Mouse (Mus musculus): ENCODE measurements around the gene Smim12. TPM values are rescaled to one million over a fixed set of nuclear protein-coding genes. Genes with fewer than 3 reads are reported as not detected.

Gene Smim12
- total and polyA plus RNA-seq, 3 experiments = 30.9 to 33.6 (median 31.3) TPM

DNA sequence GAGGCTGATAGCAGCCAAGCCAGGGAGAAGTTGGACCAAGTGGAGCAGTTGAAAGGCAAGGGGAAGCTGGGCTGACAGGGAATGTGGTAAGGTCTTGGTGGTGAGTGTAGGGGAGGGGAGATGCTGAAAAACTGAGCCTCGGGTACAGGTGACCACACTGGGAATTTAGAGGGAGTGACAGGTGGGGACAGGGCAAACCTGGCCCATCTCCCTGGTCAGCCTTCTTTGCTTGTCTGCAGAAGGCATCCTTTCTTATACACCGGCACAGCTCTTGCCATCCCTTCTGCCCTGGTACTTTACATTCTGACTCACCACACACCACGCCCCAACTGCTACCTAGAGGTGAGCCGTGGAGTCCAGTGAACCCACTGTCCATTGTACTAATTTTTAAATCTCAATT lies 19.8 kb upstream of the Smim12 start:
- Histone ChIP-seq H3K36me3 (replicated peaks in 1 of 2; ENCODE audit: control insufficient read depth in 1 of 2, insufficient read depth in 1 of 2, low read length in 1 of 2) (no peaks in the 10 kb centered on the region), H3K27me3 (replicated peaks) (peaks cover 52% of the 10 kb centered on the region), H3K9ac (ENCODE audit: insufficient read depth, low read depth) (no peak overlapping the region), H3K9me3 (replicated peaks; ENCODE audit: low read length) (peaks cover 7% of the 10 kb centered on the region), H3K27ac (ENCODE audit: insufficient read depth, low read depth) (no peak overlapping the region), H3K79me2 (replicated peaks; ENCODE audit: control insufficient read depth, extremely low read depth, insufficient read depth, poor library complexity, severe bottlenecking) (no peaks in the 10 kb centered on the region), H3K4me1 (ENCODE audit: control insufficient read depth in 1 of 2, insufficient read depth in 2 of 2) (peaks cover 2 to 6% of the 10 kb centered on the region in 2 experiments; a peak in 2 of 4 replicates), H3K4me2 (ENCODE audit: insufficient read depth, low read depth, poor library complexity, severe bottlenecking) (no peak overlapping the region), H3K4me3 (replicated peaks in 1 of 3; ENCODE audit: low read depth in 2 of 3, low read length in 2 of 3, poor library complexity in 1 of 3) (no peak overlapping the region)
- no peak for TF ChIP-seq MAZ (IDR thresholded peaks at IDR 0.05; ENCODE audit: low read depth, low read length)
- no peak for TF ChIP-seq ELF1 (IDR thresholded peaks at IDR 0.05; ENCODE audit: low read depth, low read length)
- no peak for TF ChIP-seq MYC (IDR thresholded peaks at IDR 0.05; ENCODE audit: low read depth, low read length)
- no peak for TF ChIP-seq ZMIZ1 (IDR thresholded peaks at IDR 0.05; ENCODE audit: low read depth, low read length)
- TF ChIP-seq ZNF384 (IDR thresholded peaks at IDR 0.05; ENCODE audit: low read depth, low read length) = no peak
- in situ Hi-C loops (cut with MboI; ENCODE audit: low pct_ligation_motif_present, low pct_unique_long_range_greater_than_20kb, low sequenced_read_pairs) = no loop called here
- DNase-seq (ENCODE audit: extremely low read depth) = no peak
- dilution Hi-C loops (cut with MboI; ENCODE audit: extremely low pct_ligation_motif_present, extremely low pct_unique_long_range_greater_than_20kb, low sequenced_read_pairs) = no loop called here

DNA sequence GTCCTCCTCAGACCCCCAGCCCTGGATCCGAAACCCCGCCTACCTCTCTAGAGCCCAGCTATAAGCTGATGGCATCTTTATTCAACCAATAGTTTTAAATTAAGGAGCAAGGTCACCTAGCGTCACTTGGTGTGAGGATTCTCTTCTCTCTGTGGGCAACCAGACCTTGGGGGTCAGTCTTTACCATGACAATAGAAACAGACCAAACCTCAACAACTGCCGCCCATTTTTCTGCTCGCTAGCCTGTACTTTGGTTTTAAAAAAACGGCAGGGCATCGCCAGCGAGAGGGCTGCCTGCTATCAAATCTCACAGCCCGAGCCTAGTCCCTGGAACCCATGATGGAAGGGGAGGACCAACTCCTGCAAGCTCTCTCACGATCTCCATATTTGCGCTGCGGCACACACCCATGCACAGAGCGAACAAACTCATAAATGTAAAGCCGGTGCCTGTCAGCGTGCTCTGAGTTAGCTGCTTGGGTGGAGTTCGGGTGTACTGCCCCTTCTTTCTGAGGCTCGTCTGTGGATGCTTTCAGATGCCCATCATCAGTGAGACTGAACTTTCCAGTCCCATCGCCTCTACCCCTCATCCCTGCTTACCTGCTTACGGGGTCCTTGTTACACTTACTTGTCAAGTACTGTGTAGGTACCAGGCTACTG lies 19.0 kb upstream of the Smim12 start:
- no peak overlapping the region for H3K4me3 ChIP-seq (replicated peaks in 1 of 3; ENCODE audit: low read depth in 2 of 3, low read length in 2 of 3, poor library complexity in 1 of 3)
- H3K79me2 ChIP-seq (replicated peaks; ENCODE audit: control insufficient read depth, extremely low read depth, insufficient read depth, poor library complexity, severe bottlenecking) = no peaks in the 10 kb centered on the region
- H3K36me3 ChIP-seq (replicated peaks in 1 of 2; ENCODE audit: control insufficient read depth in 1 of 2, insufficient read depth in 1 of 2, low read length in 1 of 2) = no peaks in the 10 kb centered on the region
- in situ Hi-C loops (cut with MboI; ENCODE audit: low pct_ligation_motif_present, low pct_unique_long_range_greater_than_20kb, low sequenced_read_pairs) (no loop called here), dilution Hi-C loops (cut with MboI; ENCODE audit: extremely low pct_ligation_motif_present, extremely low pct_unique_long_range_greater_than_20kb, low sequenced_read_pairs) (no loop called here)
- H3K27me3 ChIP-seq (replicated peaks) = peaks cover 56% of the 10 kb centered on the region
- H3K27ac ChIP-seq (ENCODE audit: insufficient read depth, low read depth) = no peak overlapping the region
- H3K9me3 ChIP-seq (replicated peaks; ENCODE audit: low read length) = peaks cover 7% of the 10 kb centered on the region
- H3K4me1 ChIP-seq (ENCODE audit: control insufficient read depth in 1 of 2, insufficient read depth in 2 of 2) = peaks cover 2 to 6% of the 10 kb centered on the region in 2 experiments; a peak in 2 of 4 replicates
- no peak for DNase-seq (ENCODE audit: extremely low read depth)
- TF ChIP-seq RCOR1 (conservative IDR thresholded peaks at IDR 0.05; ENCODE audit: low read depth, low read length) = no peak
- TF ChIP-seq CTCF (conservative IDR thresholded peaks at IDR 0.05 in 1 of 2, IDR thresholded peaks at IDR 0.05 in 1 of 2; ENCODE audit: low read depth in 2 of 2, low read length in 2 of 2) = no peak
- TF ChIP-seq NRF1 (IDR thresholded peaks at IDR 0.05; ENCODE audit: low read depth, low read length) = no peak
- no peak for TF ChIP-seq MXI1 (IDR thresholded peaks at IDR 0.05; ENCODE audit: low read depth, low read length)
- no peak for TF ChIP-seq MEF2A (IDR thresholded peaks at IDR 0.05; ENCODE audit: borderline replicate concordance, low read depth, low read length)
- no peak for TF ChIP-seq HCFC1 (IDR thresholded peaks at IDR 0.05; ENCODE audit: low read depth, low read length)
- no peak for TF ChIP-seq EP300 (IDR thresholded peaks at IDR 0.05; ENCODE audit: low read length)
- TF ChIP-seq MAZ (IDR thresholded peaks at IDR 0.05; ENCODE audit: low read depth, low read length) = no peak
- no peak overlapping the region for H3K4me2 ChIP-seq (ENCODE audit: insufficient read depth, low read depth, poor library complexity, severe bottlenecking)
- no peak overlapping the region for H3K9ac ChIP-seq (ENCODE audit: insufficient read depth, low read depth)

DNA sequence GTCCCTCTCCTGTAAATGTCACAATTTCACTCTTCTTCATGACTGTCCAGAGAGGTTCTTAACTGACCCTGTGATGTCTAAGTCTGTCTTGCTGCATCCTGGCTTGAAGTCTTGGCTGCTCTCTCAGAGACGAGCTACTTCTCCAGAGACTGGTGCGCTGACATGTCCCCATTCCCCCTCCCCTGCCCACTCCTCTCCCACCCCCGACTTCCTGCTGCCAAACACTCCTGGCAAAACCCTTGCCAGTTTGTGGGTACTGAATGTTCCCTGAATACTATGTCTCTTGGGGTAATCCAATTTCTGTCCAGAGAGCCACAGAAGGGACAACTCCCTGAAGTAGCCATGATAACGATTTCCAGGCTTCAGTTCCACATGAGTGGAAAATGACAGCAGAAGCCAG lies 17.5 kb upstream of the Smim12 start:
- Histone ChIP-seq H3K27me3 (replicated peaks) (peaks cover 54% of the 10 kb centered on the region), H3K79me2 (replicated peaks; ENCODE audit: control insufficient read depth, extremely low read depth, insufficient read depth, poor library complexity, severe bottlenecking) (no peaks in the 10 kb centered on the region), H3K9ac (ENCODE audit: insufficient read depth, low read depth) (no peak overlapping the region), H3K27ac (ENCODE audit: insufficient read depth, low read depth) (no peak overlapping the region), H3K9me3 (replicated peaks; ENCODE audit: low read length) (no peaks in the 10 kb centered on the region), H3K4me2 (ENCODE audit: insufficient read depth, low read depth, poor library complexity, severe bottlenecking) (no peak overlapping the region), H3K4me1 (ENCODE audit: control insufficient read depth in 1 of 2, insufficient read depth in 2 of 2) (peaks cover 2 to 6% of the 10 kb centered on the region in 2 experiments; a peak in 2 of 4 replicates), H3K36me3 (replicated peaks in 1 of 2; ENCODE audit: control insufficient read depth in 1 of 2, insufficient read depth in 1 of 2, low read length in 1 of 2) (no peaks in the 10 kb centered on the region), H3K4me3 (replicated peaks in 1 of 3; ENCODE audit: low read depth in 2 of 3, low read length in 2 of 3, poor library complexity in 1 of 3) (no peak overlapping the region)
- in situ Hi-C loops (cut with MboI; ENCODE audit: low pct_ligation_motif_present, low pct_unique_long_range_greater_than_20kb, low sequenced_read_pairs) (no loop called here), dilution Hi-C loops (cut with MboI; ENCODE audit: extremely low pct_ligation_motif_present, extremely low pct_unique_long_range_greater_than_20kb, low sequenced_read_pairs) (no loop called here)
- DNase-seq (ENCODE audit: extremely low read depth) = no peak
- no peak for TF ChIP-seq EP300 (IDR thresholded peaks at IDR 0.05; ENCODE audit: low read length)
- TF ChIP-seq PAX5 (IDR thresholded peaks at IDR 0.05; ENCODE audit: low read length) = no peak
- no peak for TF ChIP-seq RCOR1 (conservative IDR thresholded peaks at IDR 0.05; ENCODE audit: low read depth, low read length)
- no peak for TF ChIP-seq TCF12 (IDR thresholded peaks at IDR 0.05; ENCODE audit: low read depth, low read length)
- no peak for TF ChIP-seq NRF1 (IDR thresholded peaks at IDR 0.05; ENCODE audit: low read depth, low read length)
- TF ChIP-seq USF1 (IDR thresholded peaks at IDR 0.05; ENCODE audit: low read depth, low read length) = no peak
- no peak for TF ChIP-seq MAFK (IDR thresholded peaks at IDR 0.05; ENCODE audit: insufficient replicate concordance, low read length)
- no peak for TF ChIP-seq IRF4 (IDR thresholded peaks at IDR 0.05; ENCODE audit: low read depth, low read length)
- TF ChIP-seq POLR2A (IDR thresholded peaks at IDR 0.05; ENCODE audit: low read depth, low read length) = no peak

All from CH12.LX (cell line).